Mouse (Mus musculus): ENCODE data around the gene Opa3.

The Opa3 gene

GRCm38 (mm10) chr7:19227883-19228792 is at the start of gene Opa3:
TSS of gene Opa3 (plus strand) at chr7:19228334.
- DNase-seq (ENCODE audit: low read depth, low spot score) = peak; percentile 100

- DNase-seq (ENCODE audit: low read depth, low spot score) = peak; percentile 79
Measured at GRCm38 (mm10) chr7:19178443-19179092, 49.6 kb upstream of the Opa3 start.

- peak; percentile 86 for DNase-seq (ENCODE audit: low read depth, low spot score)
Measured at GRCm38 (mm10) chr7:19179173-19179572, 49.0 kb upstream of the Opa3 start.

DNA sequence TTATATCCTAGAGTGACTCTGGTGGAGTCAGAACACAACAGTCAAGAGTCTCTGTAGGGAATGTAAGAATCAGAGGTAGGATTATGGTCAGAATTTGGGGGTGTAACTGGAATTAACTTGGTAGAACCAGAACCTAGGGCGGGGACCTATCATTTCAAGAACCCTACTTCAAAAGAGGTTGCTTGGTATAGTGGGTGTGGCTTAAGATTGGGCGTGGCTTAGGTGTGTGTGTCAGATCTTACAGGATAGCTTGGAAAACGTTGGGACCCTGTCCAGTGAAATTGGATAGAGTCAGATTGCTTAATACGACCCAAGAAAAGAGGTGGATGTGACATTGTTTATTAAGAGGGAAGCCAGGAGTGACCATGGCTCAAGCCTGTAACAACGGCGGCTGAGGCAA is 48.2 kb upstream of the Opa3 start:
- DNase-seq (ENCODE audit: low read depth, low spot score) = peak; percentile 52

DNA sequence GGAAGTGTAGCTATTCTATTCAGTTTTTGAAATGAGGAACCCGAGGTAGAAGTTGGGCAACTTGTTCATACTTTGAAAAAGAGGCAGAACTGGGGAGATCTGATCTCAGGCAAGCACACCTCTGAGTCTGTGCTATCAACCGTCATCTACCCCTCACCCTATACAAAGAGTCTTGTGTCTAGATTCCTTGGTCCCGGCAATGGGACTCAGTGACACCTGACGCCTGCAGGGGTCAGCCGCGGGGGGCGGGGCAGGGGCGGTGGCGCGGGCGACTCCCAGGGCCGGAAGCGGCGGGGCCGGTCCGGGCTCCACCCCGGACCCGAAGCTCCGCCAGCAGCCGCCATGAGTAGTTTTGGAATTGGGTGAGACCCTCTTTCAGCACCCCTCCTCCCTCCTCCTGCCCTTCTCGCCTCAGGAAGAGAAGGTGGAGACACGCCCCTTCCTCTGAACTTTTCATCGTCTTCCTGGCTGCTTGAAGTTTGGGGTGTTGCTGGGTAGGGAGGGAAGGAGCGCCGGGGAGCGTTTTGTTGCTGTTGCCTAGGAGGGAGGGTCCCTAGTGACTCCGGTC is 47.2 kb upstream of the Opa3 start:
- DNase-seq (ENCODE audit: low read depth, low spot score) = peak; percentile 71

- no peak for DNase-seq (ENCODE audit: low read depth, low spot score)
Measured at GRCm38 (mm10) chr7:19184250-19184649, 43.9 kb upstream of the Opa3 start.

- no peak for DNase-seq (ENCODE audit: low read depth, low spot score)
Measured at GRCm38 (mm10) chr7:19184758-19185157, 43.4 kb upstream of the Opa3 start.

DNA sequence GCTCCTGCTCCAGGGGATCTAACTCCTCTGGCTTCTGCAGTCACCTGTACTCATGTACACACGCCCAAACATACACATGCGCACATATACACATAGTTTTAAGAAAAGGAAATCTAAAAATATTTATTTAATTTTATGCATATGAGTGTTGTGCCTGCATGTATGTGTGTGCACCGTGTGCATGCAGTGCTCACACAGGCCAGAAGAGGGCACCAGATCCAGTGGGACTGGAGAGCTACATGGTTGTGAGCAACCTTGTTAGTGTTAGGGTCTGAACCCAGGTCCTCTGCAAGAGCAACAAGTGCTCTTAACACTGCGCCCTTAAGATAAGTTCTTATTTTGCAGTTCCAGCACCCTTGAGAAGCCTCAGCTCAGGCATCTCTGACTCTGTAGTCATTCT is 33.5 kb upstream of the Opa3 start:
- DNase-seq (ENCODE audit: low read depth, low spot score) = no peak

DNA sequence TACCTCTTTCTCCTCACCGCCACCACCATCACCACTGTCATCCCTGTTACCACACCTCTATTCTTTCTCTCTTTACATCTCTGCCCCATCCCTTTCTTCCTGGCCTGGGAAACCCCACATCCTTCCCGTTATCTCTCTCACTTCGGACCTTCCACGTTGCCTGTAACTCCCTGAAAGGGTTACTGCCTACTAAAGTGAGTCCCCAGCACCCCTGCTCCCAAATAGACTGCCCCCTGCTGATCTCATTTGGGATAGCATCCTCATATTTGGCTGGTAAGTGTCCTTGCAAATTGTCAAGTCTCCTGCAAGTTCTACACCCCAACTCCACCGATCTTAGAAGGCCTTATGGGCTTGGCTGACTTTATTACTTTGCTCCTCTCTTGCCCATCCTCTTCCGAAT is 31.5 kb upstream of the Opa3 start:
- DNase-seq (ENCODE audit: low read depth, low spot score) = peak; percentile 66

DNA sequence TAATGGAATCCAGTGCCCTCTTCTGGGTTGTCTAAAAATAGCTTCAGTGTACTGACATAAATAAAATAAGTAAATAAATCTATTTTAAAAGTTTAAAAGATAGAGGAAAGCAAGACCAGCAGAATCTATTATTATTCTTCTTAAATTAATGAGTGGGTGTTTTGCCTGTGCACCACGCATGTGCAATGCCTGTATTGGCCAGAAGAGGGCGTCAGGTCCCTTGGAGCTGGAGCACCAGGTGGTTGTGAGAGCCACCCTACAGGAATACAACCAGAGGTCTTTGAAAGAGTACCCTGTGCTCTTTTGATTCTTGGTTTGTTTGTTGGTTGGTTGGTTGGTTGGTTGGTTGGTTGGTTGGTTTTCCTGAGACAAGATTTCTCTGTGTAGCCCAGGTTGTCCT is 30.1 kb upstream of the Opa3 start:
- peak; percentile 66 for DNase-seq (ENCODE audit: low read depth, low spot score)

GRCm38 (mm10) chr7:19201660-19202059 is 26.5 kb upstream of the Opa3 start:
- DNase-seq (ENCODE audit: low read depth, low spot score) = no peak

GRCm38 (mm10) chr7:19202065-19202850 is 25.9 kb upstream of the Opa3 start:
- no peak for DNase-seq (ENCODE audit: low read depth, low spot score)

- DNase-seq (ENCODE audit: low read depth, low spot score) = no peak
Measured at GRCm38 (mm10) chr7:19208201-19208910, 19.8 kb upstream of the Opa3 start.

GRCm38 (mm10) chr7:19208944-19209472 is 19.1 kb upstream of the Opa3 start:
- DNase-seq (ENCODE audit: low read depth, low spot score) = no peak

DNA sequence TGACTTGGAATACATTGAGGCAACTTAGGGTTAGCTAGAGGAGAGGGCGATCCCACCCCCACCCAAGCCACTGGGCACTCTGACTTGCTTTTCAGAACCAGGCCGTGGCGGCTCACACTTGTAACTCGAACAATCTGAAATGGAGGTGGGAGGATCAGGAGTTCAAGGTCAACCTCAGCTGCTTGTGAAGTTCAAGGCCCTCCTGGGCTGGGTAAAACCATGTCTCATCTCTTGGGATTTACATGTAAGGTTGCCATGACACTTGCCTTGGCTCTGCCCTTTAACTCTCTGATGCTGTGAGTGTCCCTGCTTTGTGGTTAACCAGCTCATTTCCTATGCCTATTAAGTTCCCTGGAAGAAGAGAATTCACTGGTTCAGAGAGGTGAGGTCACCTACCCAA is 18.6 kb upstream of the Opa3 start:
- DNase-seq (ENCODE audit: low read depth, low spot score) = no peak

- DNase-seq (ENCODE audit: low read depth, low spot score) = peak; percentile 33
Measured at GRCm38 (mm10) chr7:19210010-19210409, 18.1 kb upstream of the Opa3 start.

DNA sequence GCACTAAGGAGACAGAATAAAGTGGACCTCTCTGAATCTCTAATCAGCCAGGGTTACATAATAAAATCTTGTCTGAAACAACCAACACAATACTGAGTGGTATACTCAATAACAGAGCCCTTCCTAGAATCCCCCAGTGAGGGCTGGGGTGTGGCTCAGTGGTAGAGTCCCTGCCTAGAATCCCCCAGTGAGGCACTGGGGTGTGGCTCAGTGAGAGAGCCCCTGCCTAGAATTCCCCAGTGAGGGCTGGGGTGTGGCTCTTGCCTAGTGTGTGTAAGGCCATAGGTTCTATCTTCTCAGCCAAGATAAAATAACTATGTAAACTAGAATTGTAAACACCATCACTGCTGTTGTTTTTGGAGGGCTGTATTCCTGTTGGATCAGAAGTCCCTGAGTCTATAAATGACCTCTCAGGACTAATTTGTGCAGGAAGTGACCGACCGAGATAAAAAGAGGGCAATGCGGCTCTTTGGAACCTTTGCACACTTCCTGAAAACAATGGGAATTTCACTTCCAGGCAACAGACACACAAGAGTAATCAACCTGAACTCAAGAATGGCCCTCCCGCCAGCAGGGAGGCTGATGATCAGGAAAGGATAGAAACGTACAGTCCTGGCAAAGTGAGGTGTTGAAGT is 17.0 kb upstream of the Opa3 start:
- no peak for DNase-seq (ENCODE audit: low read depth, low spot score)

- DNase-seq (ENCODE audit: low read depth, low spot score) = peak; percentile 15
Measured at GRCm38 (mm10) chr7:19211996-19212755, 16.0 kb upstream of the Opa3 start, which contains the start of gene Gpr4. TSS of gene Gpr4 (plus strand) at chr7:19212538.

DNA sequence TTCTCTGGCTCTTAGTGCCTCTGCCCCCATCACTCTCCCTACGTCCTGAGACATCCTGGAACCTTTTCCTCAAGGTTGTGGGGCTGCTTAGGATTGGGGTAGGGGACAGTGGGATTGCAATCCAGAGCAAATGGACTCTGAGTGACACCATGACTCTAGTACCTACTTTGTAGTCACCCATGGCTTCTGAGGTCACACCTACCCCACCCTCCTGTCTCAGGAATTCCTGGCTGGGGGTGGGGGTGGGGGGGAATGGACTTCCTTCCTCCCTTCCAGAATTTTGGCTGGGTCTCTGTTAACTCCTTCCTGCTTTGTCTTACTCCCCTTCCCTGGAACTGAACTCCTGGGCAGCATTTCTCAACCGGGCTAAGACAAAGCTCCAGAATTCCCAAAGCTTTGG is 14.7 kb upstream of the Opa3 start:
- DNase-seq (ENCODE audit: low read depth, low spot score) = no peak

DNA sequence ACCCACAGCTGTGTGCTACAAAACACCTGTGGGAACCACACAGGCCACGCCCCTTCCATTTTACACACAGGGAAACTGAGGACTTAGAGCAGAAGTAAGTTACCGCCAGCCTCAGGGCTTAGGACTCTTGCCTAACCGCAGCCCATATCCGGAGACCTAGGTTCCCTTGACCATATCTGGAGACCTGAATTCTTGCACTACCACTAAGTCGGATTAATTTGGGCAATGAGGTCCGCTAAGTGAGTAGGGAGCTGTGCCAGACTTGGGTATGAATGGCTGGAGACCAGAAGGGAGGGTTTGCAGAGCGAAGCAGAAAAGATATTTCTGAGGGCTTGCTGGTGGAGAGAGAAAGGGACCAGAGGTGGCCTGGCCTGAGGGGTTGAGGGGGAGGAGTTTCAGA is 13.8 kb upstream of the Opa3 start:
- no peak for DNase-seq (ENCODE audit: low read depth, low spot score)
